Mouse (Mus musculus) heart, embryonic 14.5 days (tissue): ENCODE results near the gene Cpt1a. TPM values are rescaled to one million over a fixed set of nuclear protein-coding genes. Genes with fewer than 3 reads are reported as not detected.

Experiments used
- ATAC-seq: fragments of 200-750 bp; cut with Nextera tagmentation; 2 replicates; pipeline ENCODE4 v1.8.0; 2017; ENCODE audit warnings: low read depth, moderate TSS enrichment; ENCODE audit not compliant: insufficient number of reproducible peaks, insufficient read depth, low FRiP score
- H3K27ac ChIP-seq, 2 experiments: fragments of 200-500 bp in 1 of 2; fragments of 300-500 bp in 1 of 2; sonication (generic) in 1 of 2; replicated peaks in 1 of 2; 2 replicates each; pipeline ENCODE4 v1.5.1; 2012 to 2014; ENCODE audit warnings: low read depth in 2 of 2, low read length in 2 of 2, control low read depth in 1 of 2, mild to moderate bottlenecking in 1 of 2, mixed read lengths in 1 of 2; ENCODE audit not compliant: control insufficient read depth in 1 of 2, insufficient read depth in 1 of 2
- H3K27me3 ChIP-seq: fragments of 300-500 bp; sonication (generic); 2 replicates; pipeline ENCODE4 v1.6.1; 2014; ENCODE audit warnings: mild to moderate bottlenecking, low read length, control low read depth; ENCODE audit not compliant: control insufficient read depth, insufficient read depth
- H3K36me3 ChIP-seq: fragments of 300-500 bp; sonication (generic); 2 replicates; pipeline ENCODE4 v1.6.1; 2014; ENCODE audit warnings: mild to moderate bottlenecking, control low read depth, low read length, mixed read lengths; ENCODE audit not compliant: control insufficient read depth, insufficient read depth
- H3K4me1 ChIP-seq, 2 experiments: fragments of 200-500 bp in 1 of 2; fragments of 300-500 bp in 1 of 2; sonication (generic) in 1 of 2; 2 replicates each; pipeline ENCODE4 v1.6.1; 2012 to 2014; ENCODE audit warnings: low read length in 2 of 2, control low read depth in 1 of 2, mixed read lengths in 1 of 2; ENCODE audit not compliant: control insufficient read depth in 2 of 2, insufficient read depth in 2 of 2
- H3K4me2 ChIP-seq: fragments of 300-500 bp; sonication (generic); 2 replicates; pipeline ENCODE4 v1.6.1; 2014; ENCODE audit warnings: mild to moderate bottlenecking, low read length
- H3K4me3 ChIP-seq, 2 experiments: fragments of 200-500 bp in 1 of 2; fragments of 300-500 bp in 1 of 2; sonication (generic) in 1 of 2; 2 replicates each; pipeline ENCODE4 v1.5.1; 2012 to 2014; ENCODE audit warnings: low read length in 2 of 2, mild to moderate bottlenecking in 2 of 2, control low read depth in 1 of 2, low read depth in 1 of 2, moderate library complexity in 1 of 2; ENCODE audit not compliant: control insufficient read depth in 1 of 2, insufficient read depth in 1 of 2
- H3K9ac ChIP-seq: fragments of 300-500 bp; sonication (generic); 2 replicates; pipeline ENCODE4 v1.6.1; 2014; ENCODE audit warnings: mild to moderate bottlenecking, low read length
- H3K9me3 ChIP-seq: fragments of 300-500 bp; sonication (generic); 2 replicates; pipeline ENCODE4 v1.6.1; 2016; ENCODE audit warnings: low read length, control low read depth; ENCODE audit not compliant: control insufficient read depth
- WGBS: fragments of 180-500 bp; shearing (Covaris S2); extraction: QIAGEN DNeasy Blood & Tissue Kit; methylation state at CpG from one replicate; pipeline ENCODE4 v1.1.7; 2014; 5-methylcytosine and 5-hydroxymethylcytosine counted together
- polyA plus RNA-seq: library from polyadenylated mRNA; unstranded; fragments of >200 nt; fragmentation: Nextera tagmentation; extraction: Ambion mirVana; gene quantifications from 2 replicates; pipeline ENCODE4 v1.2.1, GENCODE M21; 2014

Cpt1a gene
- polyA plus RNA-seq, 1 experiment from 2014 or later: 29.2 TPM

DNA sequence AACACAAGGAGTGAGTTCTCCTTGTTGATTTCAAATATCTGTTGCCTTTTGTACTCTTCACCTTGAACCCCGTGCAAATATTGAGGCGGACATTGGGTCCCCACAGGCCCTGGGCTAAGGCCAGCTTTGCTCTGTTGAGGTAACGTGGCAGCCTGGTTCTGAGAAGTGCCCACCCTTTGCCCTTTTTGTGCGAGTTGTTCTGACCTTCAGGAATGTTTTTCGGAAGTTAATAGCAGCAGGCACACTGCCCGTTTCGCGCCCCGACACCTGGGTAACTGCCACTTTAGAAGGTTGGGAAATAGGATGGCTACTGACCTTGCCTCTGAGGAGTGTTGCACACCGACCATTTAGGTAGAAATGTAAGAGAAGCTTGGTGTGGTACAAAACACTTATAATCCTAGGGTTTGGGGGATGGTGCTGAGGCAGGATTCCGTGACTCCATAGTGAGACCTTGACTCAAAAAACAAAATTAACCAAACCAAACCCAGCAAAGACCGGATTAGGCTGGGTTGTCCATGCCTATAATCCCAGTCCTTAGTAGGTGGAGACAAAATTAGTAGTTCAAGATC is 4.4 kb downstream of the Cpt1a start:
- Histone ChIP-seq H3K27ac (peak overlapping the region in 1 of 2 experiments; percentile 98; a peak in 3 of 4 replicates), H3K9ac (peak overlapping the region; percentile 87; the same call in 1 of the 2 replicates), H3K4me1 (peaks cover 21 to 24% of the 10 kb centered on the region in 2 experiments), H3K4me3 (no peak overlapping the region), H3K27me3 (no peaks in the 10 kb centered on the region), H3K36me3 (no peaks in the 10 kb centered on the region), H3K4me2 (peak overlapping the region; percentile 99), H3K9me3 (no peaks in the 10 kb centered on the region)
- ATAC-seq: no peak
- WGBS: 81% methylated on average over 12 of the region's 12 CpGs

DNA sequence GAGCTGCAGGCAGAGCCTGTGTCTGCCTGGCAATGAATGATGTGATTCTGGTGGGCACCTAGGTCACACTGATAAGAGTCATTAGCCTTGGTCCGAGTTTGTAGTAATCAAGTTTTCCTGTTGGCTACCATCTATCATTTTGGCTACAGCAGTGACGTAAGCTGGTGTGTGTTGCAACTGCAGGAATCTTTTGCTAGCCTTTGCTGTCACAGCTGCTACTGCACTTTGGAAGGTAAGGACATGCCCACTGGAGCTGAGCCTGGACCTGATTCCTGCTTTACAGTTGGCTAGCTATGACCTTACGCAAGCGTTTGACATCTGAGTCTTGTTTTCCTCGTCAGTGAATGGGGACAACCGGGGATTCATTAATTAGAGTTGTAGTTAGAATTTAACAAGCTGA is 11.1 kb downstream of the Cpt1a start:
- 84% methylated on average over 6 of the region's 6 CpGs for WGBS

DNA sequence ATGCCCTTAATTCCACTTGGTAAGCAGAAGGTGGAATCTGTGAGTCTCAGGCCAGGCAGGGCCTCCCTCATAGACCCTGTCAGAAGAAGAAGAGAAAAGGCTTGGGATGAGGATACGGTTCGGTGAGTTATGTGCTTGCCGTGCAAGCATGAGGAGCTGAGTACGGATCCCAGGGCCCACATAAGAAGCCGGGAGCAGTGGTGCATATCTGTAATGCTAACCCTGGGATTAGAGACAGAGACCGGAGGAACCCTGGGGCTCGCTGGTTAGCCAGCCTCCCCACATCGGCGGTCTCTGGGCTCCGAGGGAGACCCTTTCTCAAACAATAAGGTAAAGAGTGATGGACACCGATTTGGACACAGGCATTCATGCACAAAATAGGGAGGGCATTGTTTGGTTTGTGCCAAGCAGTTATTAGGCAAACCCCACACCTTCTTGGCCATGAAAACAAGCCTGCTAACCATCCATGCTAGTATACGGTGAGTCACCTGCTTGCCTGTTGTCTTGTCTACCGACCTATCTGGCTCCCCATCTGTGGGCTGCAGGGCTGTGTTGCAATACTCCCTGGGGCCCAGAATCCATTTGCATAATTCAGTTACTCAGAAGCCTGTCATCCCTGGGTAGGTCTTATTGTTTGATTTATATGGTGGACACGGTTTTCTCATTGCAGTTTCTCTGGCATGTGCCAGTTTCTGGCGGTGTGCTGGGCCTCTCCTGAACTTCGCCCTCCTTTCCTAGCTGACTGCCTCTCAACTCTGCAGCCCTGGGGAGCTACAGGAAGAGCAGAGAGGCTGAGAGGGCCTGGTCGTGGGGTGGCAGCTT is 11.8 kb downstream of the Cpt1a start:
- peaks cover 5 to 6% of the 10 kb centered on the region in 2 experiments; a peak in 3 of 4 replicates for H3K4me1 ChIP-seq
- H3K27ac ChIP-seq: no peak overlapping the region
- no peaks in the 10 kb centered on the region for H3K9me3 ChIP-seq
- H3K27me3 ChIP-seq: no peaks in the 10 kb centered on the region
- no peak overlapping the region for H3K9ac ChIP-seq
- no peak overlapping the region for H3K4me3 ChIP-seq
- 77% methylated on average over 17 of the region's 17 CpGs for WGBS
- H3K4me2 ChIP-seq: no peak overlapping the region
- H3K36me3 ChIP-seq: no peaks in the 10 kb centered on the region
- no peak for ATAC-seq

More for the DNA sequence above, 11.1 kb downstream of the Cpt1a start:
- Histone ChIP-seq H3K4me3 (no peak overlapping the region), H3K27me3 (no peaks in the 10 kb centered on the region), H3K4me1 (peaks cover 5 to 6% of the 10 kb centered on the region in 2 experiments; a peak in 3 of 4 replicates), H3K36me3 (no peaks in the 10 kb centered on the region), H3K9ac (no peak overlapping the region), H3K27ac (no peak overlapping the region), H3K4me2 (no peak overlapping the region), H3K9me3 (no peaks in the 10 kb centered on the region)
- ATAC-seq: no peak

DNA sequence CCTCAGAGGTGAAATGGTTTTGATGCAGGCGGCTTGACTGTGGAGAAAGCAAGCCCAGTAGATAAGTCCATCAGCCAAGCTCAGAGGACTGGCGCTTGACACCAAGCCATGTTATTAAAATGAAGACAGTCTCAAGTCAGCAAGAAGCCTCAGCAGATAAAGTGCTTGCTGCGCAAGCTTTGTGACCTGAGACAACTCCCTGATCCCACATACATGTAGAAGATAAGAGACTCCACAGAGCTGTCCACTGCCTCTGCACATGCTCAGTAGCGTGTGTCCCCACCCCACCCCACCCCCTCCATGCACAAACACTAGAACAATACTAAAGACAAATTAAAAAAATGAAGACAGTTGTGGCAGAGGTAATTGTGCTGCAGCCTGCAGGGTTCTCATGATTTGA is 12.4 kb downstream of the Cpt1a start:
- no peak overlapping the region for H3K9ac ChIP-seq
- ATAC-seq: no peak
- peaks cover 5 to 6% of the 10 kb centered on the region in 2 experiments; a peak in 3 of 4 replicates for H3K4me1 ChIP-seq
- H3K4me2 ChIP-seq: no peak overlapping the region
- no peak overlapping the region for H3K4me3 ChIP-seq
- no peak overlapping the region for H3K27ac ChIP-seq
- WGBS: 73% methylated on average over 4 of the region's 4 CpGs
- no peaks in the 10 kb centered on the region for H3K9me3 ChIP-seq
- no peaks in the 10 kb centered on the region for H3K36me3 ChIP-seq
- no peaks in the 10 kb centered on the region for H3K27me3 ChIP-seq

DNA sequence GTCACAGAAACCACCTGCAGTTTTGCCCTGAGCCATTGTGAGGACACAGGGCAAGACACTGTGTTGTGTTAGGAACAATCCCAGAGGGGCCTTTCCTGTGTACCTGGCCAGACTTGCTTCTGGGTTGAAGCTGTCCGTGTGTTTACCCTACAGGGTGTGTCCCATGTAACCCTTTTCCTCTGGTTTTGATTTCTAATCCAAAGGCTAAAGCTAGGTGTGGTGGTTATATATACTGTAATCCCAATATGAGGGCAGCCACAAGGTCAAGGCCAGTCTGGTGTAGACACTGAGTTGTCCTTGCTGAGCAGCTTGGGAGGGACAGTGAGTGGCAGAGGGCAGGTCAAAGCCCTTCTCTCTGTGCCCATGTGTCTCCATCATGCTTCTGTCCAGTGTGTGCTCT is 13.8 kb downstream of the Cpt1a start:
- H3K4me3 ChIP-seq: no peak overlapping the region
- no peak overlapping the region for H3K4me2 ChIP-seq
- no peak overlapping the region for H3K9ac ChIP-seq
- WGBS: 81% methylated on average over 1 of the region's 1 CpGs
- H3K9me3 ChIP-seq: no peaks in the 10 kb centered on the region
- ATAC-seq: no peak
- H3K27ac ChIP-seq: no peak overlapping the region
- peaks cover 5 to 6% of the 10 kb centered on the region in 2 experiments; a peak in 3 of 4 replicates for H3K4me1 ChIP-seq
- H3K36me3 ChIP-seq: no peaks in the 10 kb centered on the region
- no peaks in the 10 kb centered on the region for H3K27me3 ChIP-seq

DNA sequence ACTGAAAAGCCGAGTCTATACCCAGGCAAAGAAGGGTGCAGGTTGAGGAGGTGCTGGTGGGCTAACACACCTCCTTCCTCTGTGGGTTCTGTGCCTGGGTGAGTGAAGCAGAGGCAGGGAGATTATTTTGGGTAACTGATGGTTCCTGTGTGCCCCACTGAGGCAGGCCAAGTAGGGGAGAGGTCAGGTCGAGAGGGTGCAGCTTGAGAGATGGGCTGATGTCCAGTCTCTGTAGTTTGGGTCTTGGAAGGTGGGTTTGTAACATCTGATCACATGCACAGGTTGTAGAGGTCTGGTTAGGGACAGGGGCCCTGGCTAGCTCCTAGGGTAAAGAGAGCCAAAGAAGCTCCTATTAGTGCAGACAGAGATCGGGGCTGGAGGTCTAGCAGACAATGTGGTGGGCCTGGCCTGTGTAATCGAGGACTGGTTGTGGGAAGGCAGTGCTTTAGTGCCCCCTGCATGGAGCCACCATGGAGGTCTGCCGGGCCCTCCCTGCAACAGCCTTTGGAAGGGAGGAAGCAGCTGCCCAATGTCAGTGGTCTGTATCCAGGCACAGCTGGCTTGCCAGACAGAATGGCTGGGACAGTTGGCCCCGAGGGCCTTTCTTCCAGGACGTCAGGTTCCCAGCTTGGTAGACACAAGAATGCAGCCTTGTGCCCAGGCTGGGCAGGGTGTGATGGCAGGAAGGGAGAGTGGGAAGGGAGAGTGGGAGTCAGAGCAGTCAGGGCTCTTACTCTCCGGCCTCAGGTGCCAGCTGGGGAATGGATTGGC is 14.5 kb downstream of the Cpt1a start:
- ATAC-seq: no peak
- Histone ChIP-seq H3K27ac (no peak overlapping the region), H3K36me3 (no peaks in the 10 kb centered on the region), H3K4me3 (no peak overlapping the region), H3K9me3 (no peaks in the 10 kb centered on the region), H3K9ac (no peak overlapping the region), H3K4me1 (peaks cover 5 to 6% of the 10 kb centered on the region in 2 experiments; a peak in 3 of 4 replicates), H3K27me3 (no peaks in the 10 kb centered on the region), H3K4me2 (no peak overlapping the region)
- 63% methylated on average over 8 of the region's 8 CpGs for WGBS

DNA sequence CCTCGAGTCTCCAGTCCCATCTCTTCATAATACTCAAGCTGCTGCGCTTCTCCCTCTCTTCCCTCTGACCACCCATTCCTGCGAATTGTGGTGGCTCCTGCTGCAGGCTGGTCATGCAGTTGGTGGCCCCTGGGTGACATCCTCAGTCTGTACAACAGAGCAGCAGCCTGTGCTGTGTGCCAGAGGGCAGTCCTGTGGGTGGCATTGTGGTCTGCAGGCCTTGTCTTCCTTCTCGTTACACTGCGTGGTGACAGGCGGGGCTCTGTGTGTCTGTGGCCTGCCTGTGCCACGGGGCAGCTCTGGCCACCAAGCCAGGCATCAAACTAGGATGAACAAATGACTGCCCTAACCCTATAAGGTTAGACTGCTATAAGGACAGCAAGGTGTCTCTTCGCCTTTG is 17.1 kb downstream of the Cpt1a start:
- no peaks in the 10 kb centered on the region for H3K36me3 ChIP-seq
- 0 out of 2 replicates have a peak, but pooled peaks cover 3% of the 10 kb centered on the region for H3K9me3 ChIP-seq
- no peak for ATAC-seq
- H3K4me1 ChIP-seq: peaks cover 2 to 10% of the 10 kb centered on the region in 2 experiments; a peak in 3 of 4 replicates
- H3K27ac ChIP-seq: no peak overlapping the region
- WGBS: 81% methylated on average over 8 of the region's 8 CpGs
- no peak overlapping the region for H3K9ac ChIP-seq
- H3K27me3 ChIP-seq: no peaks in the 10 kb centered on the region
- no peak overlapping the region for H3K4me3 ChIP-seq
- no peak overlapping the region for H3K4me2 ChIP-seq
